Mouse (Mus musculus) embryo, embryonic 10 days (tissue): ENCODE measurements around the gene Fam136a.
"Not testable (repeated sequence)": the region's sequence is repeated elsewhere in the genome, so short reads cannot be mapped to it uniquely, and the experiment has no call there.

Source experiments
- DNase-seq: peaks from one replicate; pipeline ENCODE4 v3.0.0-alpha.2; 2015; ENCODE audit warnings: low spot score

The Fam136a gene

DNA sequence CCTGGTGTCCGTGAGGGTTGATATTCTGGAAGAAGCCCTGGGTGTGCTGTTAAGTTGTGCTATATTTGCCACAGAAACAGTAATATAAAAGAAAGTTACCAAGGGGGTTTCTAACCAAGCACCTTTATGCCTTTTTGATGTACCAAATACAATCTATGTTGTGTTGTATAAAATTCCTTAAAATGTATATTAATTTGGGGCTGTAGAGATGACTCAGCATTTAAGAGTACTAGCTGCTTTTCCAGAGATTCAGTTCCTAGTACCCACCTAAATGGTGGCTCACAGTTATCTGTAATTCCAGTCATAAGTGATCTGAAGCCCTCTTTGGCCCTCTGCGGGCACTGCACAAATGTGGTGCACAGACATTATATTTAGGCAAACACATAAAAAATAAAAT, 1.4 kb downstream of the Fam136a start:
- no peak for DNase-seq

DNA sequence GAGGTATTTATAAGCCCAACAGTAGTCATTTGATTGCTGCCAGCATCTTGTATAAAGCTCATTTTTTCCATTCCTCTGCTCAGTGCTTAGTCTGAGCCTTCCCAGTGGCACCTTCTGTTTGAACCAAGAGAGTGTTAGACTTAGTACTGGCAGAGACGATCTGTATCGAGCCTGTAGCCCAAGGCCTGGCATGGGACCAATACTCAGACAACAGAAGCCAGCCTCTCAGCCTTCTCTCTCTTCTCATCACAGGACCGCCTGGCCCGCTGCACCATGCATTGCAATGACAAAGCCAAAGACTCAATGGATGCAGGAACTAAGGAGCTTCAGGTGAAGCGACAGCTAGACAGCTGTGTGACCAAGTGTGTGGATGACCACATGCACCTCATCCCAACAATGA, 3.0 kb downstream of the Fam136a start:
- DNase-seq = no peak

DNA sequence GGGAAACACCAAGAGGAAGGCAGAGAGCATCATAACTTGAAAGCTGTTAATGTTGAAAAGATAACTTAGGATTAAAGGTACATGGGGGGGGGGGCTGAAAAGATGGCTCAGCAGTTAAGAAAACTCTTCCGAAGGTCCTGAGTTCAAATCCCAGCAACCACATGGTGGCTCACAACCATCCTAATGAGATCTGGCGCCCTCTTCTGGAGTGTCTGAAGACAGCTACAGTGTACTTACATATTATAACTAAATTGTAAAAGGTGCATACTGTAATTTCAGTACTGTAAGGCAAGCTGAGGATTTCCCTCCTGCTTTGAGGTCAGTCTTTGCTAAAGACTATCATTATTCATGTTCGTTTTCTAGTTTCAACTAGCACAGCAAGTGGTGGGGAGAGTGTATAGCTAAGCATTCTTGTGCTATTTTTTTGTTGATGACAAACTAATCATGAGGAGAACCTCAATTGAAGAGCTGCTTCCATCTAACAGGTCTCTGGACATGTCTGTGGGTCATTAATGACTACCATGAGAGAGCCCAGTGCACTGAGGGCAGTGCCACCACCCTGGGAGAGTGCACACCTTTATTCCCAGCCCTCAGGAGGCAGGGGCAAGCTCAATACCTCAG, 4.8 kb downstream of the Fam136a start:
- no peak for DNase-seq

DNA sequence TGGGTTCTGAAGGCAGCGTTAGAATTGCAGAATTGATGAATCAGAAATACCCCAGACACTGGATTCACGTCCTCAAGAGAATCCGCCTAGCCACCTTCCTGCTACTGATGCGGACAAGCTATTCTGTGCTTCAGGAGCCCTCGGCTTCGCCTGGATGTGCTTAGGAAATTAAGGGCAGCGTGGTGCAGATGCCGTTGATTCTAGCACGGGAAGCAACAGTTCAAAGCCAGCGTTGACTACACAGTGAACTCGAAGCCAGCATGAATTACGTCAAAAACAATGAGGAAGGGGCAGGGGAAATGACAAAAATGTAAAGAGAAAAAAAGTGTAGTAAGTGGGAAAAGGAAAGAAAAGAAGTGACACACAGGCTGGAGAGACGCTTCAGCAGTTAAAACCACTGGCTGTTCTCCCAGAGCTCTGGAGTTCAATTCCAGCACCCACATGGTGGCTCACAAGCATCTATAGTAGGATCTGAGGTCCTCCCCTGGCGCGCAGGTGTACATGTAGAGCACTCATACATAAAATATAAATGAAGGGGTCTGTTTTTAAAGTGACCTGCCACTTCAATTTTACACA, 5.4 kb downstream of the Fam136a start, which contains the start of gene Snrpg:
TSS of gene Snrpg (plus strand) at position 541 of the 576 bp plus-strand sequence.
- DNase-seq = no peak

DNA sequence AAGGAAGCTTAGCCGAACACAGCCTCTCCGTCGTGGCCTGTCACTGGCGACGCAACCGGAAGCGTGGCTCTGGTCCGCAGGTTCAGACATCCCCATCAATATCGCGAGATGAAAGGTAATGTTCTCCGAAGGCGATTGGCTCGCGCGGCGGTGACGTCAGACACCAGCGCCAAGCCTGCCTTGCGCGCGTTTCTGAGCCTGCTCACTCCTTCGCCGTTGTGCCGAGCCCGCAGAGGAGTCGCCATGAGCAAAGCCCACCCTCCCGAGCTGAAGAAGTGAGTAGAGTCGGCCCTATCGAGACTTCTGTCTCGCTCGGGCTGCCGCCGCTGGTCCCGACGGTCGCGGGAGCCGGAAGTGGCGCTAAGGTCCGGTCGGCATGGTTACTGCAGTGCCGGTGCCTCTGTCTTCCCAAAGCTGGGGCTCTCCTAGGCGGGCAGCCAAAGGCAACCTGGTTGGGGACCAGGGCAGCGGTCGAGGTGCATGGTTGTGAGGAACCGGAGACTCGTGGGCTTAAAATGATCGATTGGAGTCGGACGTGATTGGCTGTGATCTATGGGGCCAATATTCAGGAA, 6.0 kb downstream of the Fam136a start:
- DNase-seq = peak; percentile 100

DNA sequence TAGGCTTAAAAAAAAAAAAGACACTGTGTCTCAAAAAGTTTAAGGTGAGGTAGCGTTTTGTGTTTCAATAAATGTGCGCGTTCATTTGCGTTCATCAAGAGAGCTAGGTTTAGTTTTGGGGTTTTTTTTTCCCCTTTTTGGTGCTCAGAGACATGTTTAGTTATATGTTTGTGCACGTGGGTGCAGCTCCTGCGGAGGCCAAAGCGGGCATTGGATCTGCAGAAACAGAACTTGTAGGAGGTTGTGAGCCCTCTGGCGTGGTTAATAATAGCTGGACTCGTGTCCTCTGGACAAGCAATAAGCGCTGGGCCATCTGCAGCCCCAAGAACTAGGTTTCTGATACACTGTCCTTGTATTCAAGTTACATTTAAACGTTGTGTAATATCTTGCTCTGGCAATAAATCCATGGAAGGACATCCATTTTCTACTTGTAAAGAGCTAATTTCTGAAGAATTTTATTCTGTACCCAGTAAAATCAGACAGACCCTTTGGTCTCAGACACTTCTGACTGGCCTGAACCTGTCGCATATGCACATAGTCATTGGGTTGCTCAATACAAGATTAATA, 6.6 kb downstream of the Fam136a start:
- no peak for DNase-seq

DNA sequence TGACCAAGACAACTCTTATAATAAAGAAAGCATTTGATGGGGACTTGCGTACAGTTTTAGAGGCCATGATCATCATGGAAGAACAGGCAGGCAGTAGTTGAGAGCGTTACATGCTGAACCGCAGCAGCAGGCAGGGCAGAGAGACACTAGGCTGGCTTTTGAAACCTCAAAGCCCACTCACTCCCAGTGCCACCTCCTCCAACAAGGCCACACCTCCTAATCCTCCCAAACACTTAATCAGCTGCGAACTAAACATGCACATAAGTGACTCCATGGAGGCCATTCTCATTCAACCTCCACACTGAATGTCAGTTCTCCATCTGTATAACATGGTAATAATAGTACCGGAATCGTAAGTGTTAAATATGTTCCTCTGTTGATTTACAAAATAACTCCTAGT, 8.1 kb downstream of the Fam136a start:
- DNase-seq = no peak

DNA sequence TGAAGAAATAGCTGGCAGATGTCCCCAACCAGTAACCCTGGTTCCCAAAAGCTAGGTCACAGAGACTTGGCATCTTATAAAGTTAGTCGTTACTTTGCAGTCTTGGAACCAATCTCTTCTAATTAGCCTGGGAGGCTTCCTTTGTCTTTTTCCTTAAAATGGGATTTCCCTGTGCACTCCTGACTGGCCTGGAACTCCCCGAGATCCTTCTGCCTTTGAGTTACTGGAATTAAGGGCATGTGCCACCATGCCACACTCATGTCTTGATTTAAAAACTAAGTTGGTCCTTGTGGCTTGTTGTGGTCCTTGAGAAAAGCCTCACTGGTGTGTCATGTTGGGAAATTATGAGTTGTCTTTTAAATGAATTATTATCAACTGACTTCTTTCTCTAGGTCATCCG, 12.9 kb downstream of the Fam136a start:
- no peak for DNase-seq

DNA sequence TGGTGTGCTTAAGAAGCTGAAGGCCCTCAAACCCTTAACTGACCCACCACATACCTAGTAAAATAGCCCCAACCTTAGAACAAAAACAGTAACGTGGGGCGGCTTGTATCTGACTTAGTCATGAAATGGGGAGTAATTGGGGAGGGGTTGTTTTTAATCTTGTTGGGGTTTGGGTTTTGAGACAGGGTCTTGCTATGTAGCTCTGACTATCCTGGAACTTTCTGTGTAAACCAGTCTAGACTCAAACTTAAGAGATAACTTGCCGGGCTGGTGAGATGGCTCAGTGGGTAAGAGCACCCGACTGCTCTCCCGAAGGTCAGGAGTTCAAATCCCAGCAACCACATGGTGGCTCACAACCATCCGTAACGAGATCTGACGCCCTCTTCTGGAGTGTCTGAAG, 14.7 kb downstream of the Fam136a start:
- not testable (repeated sequence) for DNase-seq

DNA sequence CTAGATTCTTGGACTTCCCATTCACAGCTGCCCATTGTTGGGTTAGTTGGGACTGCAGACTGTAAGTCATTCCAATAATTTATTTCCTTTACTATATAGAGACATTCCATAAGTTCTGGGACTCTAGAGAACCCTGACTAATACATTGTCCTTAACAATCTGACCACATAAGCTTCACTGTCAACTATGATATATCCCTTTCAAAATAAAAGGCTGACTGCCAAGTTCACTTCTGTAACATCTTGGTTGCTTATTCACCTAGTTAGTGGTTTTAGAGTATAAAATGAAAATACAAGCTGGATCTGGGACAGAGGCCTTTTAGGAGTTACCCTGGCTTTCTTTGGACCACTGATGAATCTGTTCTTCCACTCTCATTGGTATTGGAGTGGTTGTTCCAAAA, 17.1 kb downstream of the Fam136a start:
- DNase-seq = no peak

DNA sequence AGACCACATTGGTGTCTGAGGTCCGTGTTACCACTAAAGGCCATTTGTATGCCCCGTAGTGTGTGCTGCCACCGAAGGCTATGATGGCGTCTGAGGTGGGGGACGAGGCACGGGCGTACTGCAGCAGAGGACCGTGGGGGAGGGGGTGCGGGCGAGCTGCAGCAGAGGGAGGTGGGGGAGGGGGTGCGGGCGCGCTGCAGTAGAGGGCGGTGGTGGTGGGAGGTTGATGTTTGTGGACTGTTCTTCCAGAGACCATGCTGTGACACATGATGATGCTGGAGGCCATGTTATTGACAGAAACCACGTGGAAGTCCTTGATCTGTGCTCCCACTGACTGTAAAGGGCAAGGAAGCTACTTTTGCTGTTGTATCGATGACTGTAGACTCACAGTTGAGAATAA, 17.9 kb downstream of the Fam136a start:
- DNase-seq = no peak

DNA sequence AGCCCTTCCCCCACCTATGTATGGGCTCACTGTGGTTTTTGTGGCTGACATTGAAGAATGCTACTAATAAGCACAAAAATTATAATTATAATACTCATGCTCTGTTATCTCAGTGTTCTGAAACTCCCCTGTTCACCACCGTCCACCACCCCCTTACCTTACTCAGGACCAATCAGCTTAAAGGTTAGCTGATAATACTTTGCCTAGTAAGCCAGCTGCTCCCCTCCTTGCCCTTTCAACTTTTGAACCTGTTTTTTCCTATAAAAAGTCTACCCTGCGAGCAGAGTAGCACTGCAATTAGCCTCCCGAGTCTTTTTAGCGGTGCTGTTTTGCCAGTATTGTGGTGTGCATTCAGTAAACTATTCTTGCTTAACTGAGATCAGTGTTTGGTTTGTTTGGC, 19.2 kb downstream of the Fam136a start:
- no peak for DNase-seq

DNA sequence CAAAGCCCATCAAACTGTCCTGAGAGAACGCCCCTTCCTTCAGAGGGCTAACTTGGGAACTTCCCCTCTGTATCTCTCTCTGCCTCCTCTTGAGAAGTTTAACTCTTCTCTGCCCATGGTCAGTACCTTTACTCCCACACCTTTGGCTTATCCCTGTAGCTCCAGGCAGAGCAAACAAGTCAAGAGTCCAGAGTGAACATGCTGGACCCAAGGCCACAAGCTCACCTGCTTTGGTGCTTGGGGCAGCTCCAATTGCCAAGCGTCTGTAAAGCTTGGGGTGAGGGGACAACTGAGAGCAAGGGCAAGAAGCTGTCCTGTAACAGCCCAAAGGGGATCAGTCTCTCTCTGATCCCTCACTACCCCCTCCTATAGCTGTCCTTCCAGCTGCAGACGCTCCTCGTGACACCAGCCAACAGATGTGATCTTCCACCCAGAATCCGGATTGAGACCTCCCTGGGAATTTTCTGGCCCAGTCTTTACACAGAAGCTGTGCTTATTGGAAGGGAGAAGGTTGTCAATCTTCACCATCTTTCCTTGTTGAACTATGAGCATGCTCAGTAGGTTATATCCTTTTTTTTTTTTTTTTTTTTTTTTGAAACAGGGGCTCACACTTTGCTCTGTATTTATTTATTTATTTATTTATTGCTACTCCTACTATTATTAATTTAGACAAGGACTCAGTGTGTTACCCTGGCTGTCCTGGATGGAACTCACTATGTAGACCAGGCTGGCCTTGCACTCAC, 20.1 kb downstream of the Fam136a start:
- no peak for DNase-seq

DNA sequence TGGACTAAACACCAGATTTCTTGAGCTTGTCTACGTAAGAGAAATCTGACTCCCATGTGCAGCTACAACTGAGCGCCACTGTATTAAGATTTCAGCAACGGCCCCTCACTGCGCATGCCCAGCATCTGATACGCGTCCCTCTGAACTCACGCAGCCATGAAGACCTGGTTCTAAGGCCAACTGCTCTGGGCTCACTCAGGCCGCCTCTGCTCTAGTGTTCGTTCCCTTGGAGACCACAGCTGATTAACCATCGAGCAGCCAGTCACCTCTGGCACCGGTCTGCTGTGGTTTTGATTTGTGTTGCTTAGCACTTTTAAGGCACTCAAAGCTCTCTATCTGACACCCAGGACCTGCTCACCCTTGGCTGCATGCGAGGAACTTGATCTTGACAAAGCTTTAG, 21.9 kb downstream of the Fam136a start:
- no peak for DNase-seq

DNA sequence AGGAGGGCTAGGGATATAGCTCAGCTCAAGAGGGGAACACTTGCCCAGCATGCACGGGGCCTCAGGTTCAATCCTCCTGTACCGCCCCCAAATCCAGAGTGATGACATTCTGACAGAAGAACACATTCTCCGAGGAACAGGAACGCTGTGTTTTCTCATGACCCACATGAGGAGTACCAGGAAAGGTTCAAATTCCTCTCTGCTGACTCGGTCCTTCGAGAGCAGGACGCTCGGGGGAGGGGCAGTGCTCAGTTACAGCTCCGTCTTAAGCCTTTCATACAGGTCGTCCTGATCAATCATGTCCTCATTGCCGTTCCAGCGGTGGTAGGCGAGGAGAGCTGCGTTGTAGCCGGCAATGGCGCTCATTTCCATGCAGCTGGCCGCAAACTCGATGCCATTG, 23.0 kb downstream of the Fam136a start:
- DNase-seq = no peak

DNA sequence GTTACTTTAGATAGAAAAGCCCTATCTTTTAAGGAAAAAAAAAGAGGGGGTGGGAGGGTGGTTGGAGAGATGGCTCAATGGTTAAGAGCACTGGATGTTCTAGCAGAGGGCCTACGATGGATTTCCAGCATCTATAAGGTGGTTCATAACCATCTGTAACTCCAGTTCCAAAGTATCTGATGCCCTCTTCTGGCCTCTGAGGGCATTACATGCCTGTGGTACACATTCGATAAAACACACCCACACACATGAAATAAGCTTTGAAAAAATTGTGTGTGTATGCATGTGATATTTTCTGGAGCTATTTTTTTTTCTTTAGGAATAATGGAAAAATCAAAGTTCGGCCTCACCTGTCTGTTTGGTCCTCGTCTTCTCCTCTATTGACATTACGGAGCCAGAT, 25.9 kb downstream of the Fam136a start:
- no peak for DNase-seq

DNA sequence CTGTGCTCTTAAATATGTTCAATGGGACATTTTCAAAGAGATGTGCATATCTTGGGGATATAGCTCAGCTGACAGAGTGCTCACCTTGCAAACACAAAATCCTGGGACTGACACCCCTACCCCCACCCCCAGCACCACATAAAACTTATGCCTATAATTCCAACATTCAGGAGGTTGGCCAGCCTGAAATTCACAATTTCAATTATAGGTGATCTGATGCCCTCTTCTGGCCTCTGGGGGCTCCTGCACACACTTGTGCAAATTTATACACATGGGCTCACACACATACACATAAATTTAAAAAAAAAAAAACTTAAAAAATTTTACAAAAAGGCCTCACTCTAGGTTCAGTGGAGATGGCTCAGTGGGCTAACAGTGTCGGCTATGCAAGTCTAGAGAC, 27.7 kb downstream of the Fam136a start:
- no peak for DNase-seq

DNA sequence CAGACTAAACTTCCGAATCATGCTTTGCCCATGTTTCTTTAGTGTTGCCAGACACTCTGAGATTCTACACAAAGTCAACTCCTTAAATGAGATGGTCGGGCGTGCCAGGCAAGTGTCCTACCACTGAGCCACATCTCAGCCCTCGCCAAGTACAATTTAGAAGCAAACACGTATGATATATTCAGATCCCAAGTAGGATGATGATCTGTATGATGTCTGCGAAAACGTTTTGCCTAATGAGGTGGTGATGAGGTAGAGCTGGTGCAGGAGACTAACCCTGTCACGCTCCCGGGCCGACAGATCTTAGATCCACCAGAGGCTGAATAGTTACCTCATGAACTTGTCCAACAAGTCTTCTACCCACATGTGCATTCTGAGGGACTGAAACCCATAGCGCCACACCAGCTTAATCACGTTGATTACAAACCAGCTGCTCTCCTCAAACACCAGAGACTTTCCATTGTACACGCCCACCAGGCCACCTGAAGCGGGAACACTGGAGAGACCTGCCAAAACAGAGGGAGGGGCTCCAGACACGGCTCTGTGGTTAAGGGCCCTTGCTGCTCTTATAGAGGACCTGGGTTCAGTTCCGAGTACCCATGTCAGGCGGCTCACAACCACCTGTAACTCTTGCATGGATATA, 28.8 kb downstream of the Fam136a start:
- no peak for DNase-seq

DNA sequence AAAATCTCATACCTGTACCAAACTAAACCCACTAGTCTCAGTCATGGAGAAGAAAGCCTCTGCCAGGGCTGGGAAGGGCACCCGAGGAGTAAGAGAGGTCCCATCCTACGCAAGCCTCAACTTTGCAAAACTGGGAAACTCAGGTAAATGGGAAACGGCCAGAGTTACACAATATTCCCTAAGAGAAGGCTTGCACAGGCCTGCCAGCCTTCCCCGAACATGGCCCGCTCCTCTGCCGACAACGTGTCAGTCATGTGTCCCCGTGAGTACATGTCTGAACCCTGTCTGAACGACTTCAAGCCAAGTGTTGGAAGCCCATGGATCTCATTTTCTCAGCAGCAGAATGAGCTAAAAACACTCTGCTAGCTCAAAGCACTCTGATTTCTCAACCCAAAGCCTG, 29.6 kb downstream of the Fam136a start:
- no peak for DNase-seq

DNA sequence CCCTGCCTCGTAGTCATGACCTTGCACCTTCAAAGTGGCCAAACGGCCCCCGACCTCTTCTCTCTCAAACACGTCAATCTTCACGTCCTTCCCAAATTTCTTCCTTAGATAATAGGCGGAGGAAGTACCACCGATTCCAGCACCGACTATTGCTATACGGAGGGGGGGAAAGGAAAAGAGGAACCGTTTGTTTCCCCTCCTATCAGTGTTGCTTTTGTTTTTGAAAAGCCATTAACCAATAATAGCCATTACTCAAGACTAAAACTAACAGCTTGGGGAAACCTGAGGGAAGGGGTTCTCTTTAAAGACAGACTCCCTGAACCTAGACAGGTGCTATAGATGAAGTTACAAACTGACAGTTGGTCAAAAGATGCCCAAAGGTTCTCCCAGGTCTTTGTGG, 30.5 kb downstream of the Fam136a start:
- DNase-seq = no peak

DNA sequence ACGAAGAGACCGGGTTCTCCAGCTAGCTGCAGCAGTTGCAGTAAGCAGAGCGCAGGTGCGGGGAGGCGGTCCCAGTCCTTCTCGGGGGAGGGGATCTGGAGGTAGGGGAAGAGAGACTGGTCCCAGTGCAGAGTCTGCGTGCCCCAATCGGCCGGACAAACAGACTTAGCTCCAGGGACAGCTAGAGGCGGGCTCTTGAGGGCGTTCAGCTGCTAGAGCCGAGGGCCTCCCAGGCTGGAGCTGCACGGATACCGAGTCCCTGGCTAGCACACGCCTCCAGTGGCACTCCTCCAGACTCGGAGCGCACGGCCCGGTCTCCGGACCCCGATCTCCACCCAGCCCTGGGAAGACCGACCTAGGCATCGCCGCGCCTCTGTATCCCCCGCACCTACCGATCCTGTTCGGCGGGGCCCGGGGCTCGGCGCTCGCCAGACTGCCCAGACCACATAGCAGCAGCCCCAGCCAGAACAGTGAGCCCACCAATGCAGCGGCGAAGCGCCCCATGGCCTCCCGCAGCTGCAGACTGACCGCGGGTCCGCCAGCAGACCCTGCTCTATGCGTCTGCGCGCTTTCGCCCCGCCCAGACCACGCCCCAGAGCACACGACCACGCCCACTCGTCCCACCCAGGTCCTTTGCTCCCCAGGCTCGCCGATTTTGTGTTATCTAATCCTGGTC, 31.3 kb downstream of the Fam136a start, which contains the start of gene Pcyox1:
TSS of gene Pcyox1 (minus strand) at position 574 of the 676 bp plus-strand sequence.
- peak; percentile 97 for DNase-seq
